Mouse (Mus musculus): ENCODE results near the gene Gpr21. TPM values are rescaled to one million over a fixed set of nuclear protein-coding genes. Genes with fewer than 3 reads are reported as not detected.

Gpr21 gene
- total RNA-seq, 1 experiment from 2014 or later, result 2.1 TPM

DNA sequence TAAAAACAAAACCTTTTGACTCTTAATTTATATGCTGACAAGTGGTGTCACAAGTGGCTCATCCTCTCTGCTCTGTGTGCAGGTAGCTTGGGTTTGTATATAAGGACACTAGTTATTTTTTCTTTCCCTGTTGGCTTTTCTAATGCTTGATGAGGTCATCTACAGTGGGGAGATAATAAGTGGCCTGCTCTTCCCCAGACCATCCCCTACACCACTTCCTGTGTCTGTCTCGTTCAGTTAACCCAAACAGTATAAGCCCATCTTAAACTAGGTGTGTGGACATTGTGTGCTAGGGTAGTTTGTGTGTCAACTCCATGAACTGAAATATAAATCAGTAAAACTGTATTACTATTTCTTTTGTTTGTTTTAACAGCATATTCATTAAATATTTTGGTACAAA, 49.9 kb downstream of the Gpr21 start:
- peak; percentile 56 for ATAC-seq (replicated peaks; ENCODE audit: low read depth, poor library complexity, severe bottlenecking)

DNA sequence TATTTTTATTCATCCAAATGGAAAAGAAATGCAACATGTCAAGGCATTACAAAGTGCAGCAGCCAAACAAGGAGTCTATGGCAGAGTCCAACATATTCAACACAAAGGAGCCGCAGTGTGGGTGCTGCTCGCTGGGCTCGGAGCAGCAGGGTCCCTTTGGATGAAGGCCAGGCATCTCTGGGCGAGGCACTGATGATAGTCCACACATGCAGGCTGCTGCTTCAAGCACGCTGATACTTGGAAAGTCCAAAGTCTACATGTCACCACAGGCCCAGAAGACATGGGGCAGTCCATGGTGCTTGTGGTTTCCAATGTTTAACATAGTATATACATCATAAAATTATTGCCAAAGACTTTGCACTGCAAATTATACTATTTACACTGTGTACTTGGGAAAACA, 53.8 kb downstream of the Gpr21 start:
- ATAC-seq (replicated peaks; ENCODE audit: low read depth, poor library complexity, severe bottlenecking), result no peak

Other genes starting within 250 kb of the Gpr21 start
- not detected in 2 replicates for gene Olfr368, start 189.8 kb upstream of the Gpr21 start, total RNA-seq (2017)
- 77.8 and 83.4 TPM in 2 replicates for gene Pdcl, start 157.0 kb upstream of the Gpr21 start, total RNA-seq (2017)
- gene Rc3h2, start 93.4 kb upstream of the Gpr21 start, total RNA-seq (2017), result 36.5 and 40.8 TPM in 2 replicates
- 14.2 and 15.5 TPM in 2 replicates for gene Zbtb26, start 73.2 kb upstream of the Gpr21 start, total RNA-seq (2017)
- gene Zbtb6, start 73.2 kb upstream of the Gpr21 start, total RNA-seq (2017), result 29.4 and 31.4 TPM in 2 replicates
- 24.8 and 53.1 TPM in 2 replicates for gene Rabgap1, start 73.1 kb upstream of the Gpr21 start, total RNA-seq (2017)
- gene Strbp, start 187.5 kb downstream of the Gpr21 start, total RNA-seq (2017), result 77.1 and 78.9 TPM in 2 replicates